Mouse (Mus musculus) activated CD4-positive, CD25-positive, alpha-beta regulatory T cell, adult 4 months (primary cell): ENCODE results near the gene Cog6. TPM values are rescaled to one million over a fixed set of nuclear protein-coding genes. Genes with fewer than 3 reads are reported as not detected.
"Not testable (repeated sequence)": the region's sequence is repeated elsewhere in the genome, so short reads cannot be mapped to it uniquely, and the experiment has no call there.

ENCODE experiments used
- ATAC-seq: one replicate; pipeline ENCODE4 v1.8.0; 2017
- polyA plus RNA-seq, 2 experiments: library from polyadenylated mRNA; unstranded; fragments of 100-300 nt; shearing (Covaris generic); gene quantifications; one replicate each; pipeline ENCODE4 v1.2.1; 2017

The Cog6 gene
- polyA plus RNA-seq, 2 experiments from 2014 or later: 17.4 to 19.5 TPM

GRCm38 (mm10) chr3:53031586-53031985, 14.5 kb upstream of the Cog6 start:
- no peak for ATAC-seq

DNA sequence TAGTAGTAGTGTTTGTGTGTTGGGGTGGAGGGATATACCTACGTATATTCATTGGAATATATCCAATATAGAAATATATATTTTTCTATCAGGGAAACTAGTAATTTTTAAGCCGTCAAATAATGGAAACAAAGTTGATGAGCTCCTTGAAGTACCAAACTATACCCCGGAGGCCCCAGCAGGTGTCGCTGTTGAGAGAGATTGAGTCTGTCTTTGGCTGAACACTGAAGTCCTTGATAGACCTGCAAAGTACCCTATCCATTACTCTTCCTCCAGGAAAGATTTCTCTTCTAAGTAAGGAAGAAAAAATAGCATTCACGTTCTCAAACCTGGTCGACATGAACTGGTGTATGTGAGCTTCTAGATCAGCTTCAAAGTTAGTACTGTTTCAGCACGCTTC, 12.0 kb upstream of the Cog6 start:
- no peak for ATAC-seq

DNA sequence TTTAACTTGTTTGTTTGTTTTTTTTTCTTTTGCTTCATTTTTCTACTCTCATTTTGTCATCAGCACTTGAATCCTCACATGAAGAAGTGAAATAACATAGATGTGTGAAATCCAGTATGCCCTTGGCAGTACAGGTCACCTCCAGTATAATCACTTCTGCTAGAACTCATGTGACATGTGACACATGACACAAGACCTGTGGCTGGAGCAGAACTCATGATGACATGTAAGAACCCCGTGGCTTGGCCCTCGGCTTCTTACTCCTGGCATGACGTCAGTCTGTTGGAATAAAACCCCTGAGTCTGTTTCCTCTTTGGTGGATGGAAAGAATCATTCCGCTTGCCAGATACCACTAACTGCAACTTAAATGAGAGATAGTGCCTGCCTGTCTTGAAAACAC, 10.3 kb upstream of the Cog6 start:
- ATAC-seq: no peak

DNA sequence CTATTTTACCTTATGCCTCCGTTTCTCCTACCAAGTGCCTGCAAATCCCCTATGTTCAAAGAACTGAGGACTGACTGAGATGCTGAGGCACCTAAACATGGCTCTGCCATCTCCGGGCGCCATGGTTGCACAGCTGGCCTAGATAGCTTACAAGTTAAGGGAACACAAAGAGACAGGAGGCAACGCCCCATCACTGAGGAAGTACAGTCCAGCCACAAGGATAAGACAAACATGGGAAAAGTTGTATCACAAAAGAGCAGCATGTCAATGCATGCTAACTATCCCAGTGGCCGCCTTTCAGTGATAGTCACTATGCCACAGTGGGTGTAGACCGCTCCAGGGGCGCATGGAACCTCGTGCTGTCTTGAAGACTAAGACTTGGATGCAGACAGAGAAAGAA, 9.6 kb downstream of the Cog6 start:
- no peak for ATAC-seq

DNA sequence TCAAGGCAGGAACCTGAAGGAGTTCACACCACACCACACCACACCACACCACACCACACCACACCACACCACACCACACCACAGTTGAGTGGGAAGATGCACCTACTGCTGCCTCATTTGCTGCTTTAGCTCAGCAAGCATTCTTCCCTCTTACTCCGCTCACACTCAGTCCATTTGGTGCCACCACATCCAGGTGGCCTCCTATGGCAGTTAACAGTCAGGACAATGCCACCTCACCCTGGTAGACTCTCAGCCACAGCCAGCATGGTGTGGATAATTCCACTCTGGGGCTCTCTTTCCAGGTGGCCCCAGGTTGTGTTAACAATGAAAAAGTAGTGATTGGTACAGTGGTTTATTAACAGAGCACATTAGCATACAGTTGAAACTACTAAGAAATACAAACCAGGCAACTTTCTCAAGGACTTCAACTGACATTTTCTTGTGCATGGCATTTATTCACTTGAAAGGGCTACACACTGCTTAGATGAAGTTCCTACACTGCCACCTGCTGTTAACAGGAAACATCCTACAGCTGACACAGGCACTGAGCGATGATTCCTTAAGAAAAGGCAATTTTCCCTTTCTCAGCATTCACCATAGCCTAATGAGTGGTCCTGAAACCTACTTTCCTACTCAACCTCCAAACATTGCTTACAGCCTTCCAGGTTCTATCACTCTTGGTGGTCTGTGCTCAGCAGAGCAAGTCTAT, 12.5 kb downstream of the Cog6 start:
- peak; percentile 68 for ATAC-seq

DNA sequence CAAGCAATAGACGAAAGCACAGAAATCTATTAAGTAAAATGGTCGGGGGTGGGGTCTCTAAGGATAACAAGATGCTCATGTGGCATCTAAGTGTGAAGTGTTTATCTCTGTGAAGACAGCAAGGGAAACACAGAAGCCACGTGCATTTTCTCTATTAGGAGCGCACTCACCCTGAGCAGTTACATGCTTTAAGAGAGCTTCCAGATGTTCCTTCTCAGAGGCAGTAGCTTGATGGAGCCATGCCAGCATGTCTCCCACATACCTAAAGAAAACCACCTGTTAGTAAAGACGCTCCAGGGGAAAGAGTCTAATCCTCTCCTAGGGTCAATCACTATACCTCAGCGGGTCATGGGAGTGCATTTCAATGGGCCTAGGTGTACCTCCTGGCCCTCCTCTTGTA, 15.0 kb downstream of the Cog6 start:
- ATAC-seq: no peak

GRCm38 (mm10) chr3:52999996-53000395, 17.0 kb downstream of the Cog6 start:
- ATAC-seq: no peak

DNA sequence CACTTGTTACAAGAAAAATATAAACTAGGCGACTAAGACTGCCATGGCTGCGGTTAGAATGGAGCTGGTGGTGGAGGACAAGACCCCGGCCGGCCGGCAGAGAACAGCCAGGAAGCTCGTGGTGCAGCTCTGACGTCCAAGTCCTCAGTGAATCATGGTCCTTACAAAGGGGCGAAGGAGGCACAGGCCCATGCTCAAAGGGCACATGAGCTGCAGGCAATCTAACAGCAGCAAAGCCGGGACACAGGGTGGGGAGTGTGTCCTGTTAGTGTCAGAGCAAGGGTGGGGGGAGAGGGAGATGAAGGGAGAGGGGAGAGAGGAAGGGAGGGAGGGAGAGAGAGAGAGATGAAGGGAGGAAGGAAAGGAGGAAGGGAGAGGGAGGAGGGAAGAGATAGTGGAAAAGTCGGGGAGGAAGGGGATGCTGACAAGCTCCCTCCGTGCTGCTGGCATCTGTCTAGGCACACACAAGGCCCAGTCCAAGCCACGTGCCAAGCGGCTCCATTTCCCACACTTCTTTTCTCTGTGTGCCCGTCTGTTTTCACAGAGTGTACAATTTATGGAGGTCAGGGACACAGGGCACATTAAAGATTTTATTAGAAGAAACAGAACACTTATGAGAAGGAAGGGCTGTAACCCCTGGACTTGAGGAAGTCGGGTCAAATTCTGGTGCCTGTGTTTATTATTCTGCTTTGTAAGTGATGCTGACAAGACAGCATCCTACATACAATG, 17.9 kb downstream of the Cog6 start:
- ATAC-seq: no peak

- no peak for ATAC-seq
These were observed 19.7 kb downstream of the Cog6 start for GRCm38 (mm10) chr3:52997381-52997780.

DNA sequence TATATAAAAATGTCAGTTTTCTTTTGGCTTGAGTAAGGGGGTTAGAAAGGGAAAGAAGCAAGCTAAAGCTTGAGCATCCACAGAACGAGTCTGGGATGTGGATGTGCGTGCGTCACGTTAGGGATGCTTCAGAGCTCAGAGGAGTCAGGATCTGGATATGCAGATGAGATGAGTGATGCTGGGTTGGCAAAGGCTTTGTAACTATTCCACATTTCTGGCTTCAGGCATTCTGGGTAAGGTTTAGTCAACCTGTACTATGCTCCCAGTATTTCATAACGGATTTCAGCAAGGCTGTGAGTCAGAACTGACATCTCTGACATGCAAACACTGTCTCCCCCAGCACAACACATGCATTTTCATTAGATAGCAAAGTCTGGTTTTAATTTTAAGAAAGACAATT, 20.4 kb downstream of the Cog6 start:
- ATAC-seq: no peak

- no peak for ATAC-seq
These were observed 22.4 kb downstream of the Cog6 start for GRCm38 (mm10) chr3:52994666-52995065.

DNA sequence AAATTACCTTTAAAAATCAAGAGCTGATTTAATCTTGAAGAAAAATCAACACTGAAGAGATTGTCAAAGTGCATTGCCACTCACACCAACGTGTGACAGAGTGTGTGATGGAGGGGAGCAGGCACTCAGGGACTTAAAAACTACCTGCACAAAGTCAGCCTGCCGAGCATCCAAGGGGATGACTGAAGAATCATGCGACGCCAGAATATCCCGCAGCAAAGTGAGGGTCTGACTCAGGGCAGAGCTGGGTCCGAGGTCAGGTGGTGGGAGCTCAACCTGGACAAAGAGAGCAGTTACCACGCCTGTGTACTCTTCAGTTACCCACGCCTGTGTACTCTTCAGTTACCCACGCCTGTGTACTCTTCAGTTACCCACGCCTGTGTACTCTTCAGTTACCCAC, 23.7 kb downstream of the Cog6 start:
- no peak for ATAC-seq

DNA sequence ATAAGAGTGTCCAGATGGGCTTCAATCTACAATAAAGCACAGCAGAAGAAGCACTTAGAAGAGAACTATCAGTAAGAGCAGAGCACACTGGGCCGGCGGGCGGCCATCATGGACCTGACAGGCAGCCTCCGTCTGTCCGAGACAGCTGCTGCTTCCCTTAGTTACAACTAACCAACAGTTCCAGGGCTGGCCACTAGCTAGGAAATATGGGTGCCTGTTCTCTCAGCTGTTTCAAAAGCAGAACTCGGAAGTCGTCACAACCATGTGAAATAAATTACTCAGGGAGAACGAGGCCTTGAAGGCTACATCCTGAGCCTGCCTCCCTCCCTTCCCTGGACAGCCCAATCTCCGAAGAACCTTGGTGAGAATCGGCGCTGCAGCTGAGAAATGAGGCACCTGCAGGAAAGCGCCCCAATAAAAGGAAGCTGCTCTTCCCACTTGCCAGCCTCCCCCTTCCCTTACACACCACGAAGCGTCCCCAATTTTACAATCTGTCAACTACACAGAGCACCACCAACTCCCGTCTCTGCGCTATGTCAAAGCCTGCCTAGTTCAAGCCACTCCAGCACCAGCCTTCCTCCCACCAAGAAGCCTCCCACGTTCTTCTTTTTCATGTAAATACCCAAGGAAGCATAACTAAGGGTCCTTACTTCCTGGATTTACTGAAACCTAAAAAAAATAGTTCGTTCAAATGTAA, 26.8 kb downstream of the Cog6 start:
- peak; percentile 40 for ATAC-seq

- not testable (repeated sequence) for ATAC-seq
These were observed 31.5 kb downstream of the Cog6 start for GRCm38 (mm10) chr3:52985508-52985941.

DNA sequence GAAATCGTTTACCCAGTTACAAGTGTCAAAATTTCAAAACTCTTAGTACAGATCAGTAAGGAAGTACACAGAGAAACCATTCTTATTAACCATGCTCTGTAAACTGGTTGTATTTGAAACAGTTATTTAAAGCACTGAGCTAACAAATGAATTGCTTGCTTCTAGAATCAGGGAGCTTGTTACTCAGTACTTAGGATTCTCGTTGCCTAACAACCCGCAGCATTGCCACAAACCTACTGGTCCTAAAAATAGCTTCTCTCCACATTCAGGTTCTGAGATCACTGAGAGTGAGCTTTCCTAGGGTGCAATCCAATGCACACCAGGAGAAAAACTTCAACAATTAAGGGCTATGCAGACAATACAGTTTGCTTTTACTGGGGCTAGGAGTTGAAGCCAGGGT, 33.3 kb downstream of the Cog6 start:
- ATAC-seq: no peak

GRCm38 (mm10) chr3:52982993-52983392, 34.0 kb downstream of the Cog6 start:
- no peak for ATAC-seq

DNA sequence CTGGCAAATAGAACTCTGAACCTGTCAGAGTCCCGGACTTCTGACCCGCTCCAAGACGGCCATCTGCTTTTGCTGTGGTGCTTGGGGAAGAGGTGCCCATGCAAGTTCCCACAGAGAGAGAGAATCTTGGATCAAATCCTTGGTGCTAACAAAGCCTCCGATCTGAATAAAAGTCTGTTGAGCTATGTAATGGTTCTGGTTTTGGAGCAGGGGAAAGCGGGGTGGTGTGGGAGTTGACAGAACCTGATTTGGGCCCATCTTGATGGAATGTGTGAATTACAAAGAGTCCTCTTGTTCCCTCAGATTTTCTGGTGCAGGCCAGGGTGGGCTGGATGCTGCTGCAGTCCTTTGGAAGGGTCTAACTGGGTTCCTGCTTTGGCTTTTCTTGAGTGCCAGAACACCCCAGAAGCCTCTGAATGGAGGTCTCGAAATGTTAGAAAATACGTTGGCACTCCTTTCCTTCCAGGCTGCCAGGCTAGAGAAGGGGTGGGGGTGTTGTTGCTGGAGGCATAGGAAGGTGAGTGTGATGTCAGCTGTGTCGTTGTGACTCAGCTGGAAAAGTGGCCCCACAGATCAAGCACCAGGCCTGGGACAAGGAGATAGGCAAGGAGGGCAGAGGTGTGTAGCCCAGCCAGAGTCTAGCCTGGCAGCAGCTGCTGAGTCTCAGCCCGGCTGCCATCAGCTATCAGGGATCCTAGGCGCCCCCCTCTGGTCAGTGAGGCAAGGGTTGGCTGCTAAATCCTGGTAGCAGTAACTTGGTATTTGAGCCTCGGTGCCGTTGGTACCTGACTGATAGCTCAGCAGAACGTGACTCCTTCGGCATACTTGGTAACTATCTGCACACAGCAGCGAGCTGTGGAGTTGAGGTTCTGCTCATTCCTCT, 42.1 kb downstream of the Cog6 start:
- peak; percentile 82 for ATAC-seq

- no peak for ATAC-seq
These were observed 44.1 kb downstream of the Cog6 start for GRCm38 (mm10) chr3:52972916-52973315.

GRCm38 (mm10) chr3:52967046-52967445, 50.0 kb downstream of the Cog6 start:
- ATAC-seq: no peak

DNA sequence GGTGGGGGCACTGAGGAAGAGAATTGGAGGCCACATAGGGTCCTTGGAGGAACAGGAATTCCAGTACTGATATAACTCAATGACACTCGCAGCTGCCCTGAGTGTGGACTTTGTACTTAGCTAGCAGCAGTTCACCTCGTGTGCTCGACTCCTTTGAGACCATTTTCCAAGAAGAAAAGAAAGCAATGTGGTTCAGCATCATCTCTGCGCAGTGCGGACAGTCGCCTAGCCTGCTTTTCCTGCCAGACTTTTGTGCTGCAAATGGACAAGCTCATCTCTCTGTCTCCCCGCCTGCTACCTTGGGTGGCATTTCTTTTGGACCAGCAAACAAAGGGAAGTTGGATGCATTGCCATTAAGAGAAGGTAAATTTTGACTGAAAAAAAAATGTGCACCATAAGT, 52.8 kb downstream of the Cog6 start:
- no peak for ATAC-seq

GRCm38 (mm10) chr3:52963441-52963840, 53.6 kb downstream of the Cog6 start:
- no peak for ATAC-seq

- no peak for ATAC-seq
These were observed 54.6 kb downstream of the Cog6 start for GRCm38 (mm10) chr3:52962391-52962790.

- no peak for ATAC-seq
These were observed 55.4 kb downstream of the Cog6 start for GRCm38 (mm10) chr3:52961661-52962060.
